Mouse (Mus musculus) urinary bladder, postnatal 14 days (tissue): ENCODE measurements around the gene Otub1.
A peak's percentile ranks its signal among the peaks of the same experiment; 100 is the strongest.

ENCODE experiments used
- DNase-seq: peaks from one replicate; pipeline ENCODE4 v3.0.0; 2021; ENCODE audit warnings: low spot score

The Otub1 gene

DNA sequence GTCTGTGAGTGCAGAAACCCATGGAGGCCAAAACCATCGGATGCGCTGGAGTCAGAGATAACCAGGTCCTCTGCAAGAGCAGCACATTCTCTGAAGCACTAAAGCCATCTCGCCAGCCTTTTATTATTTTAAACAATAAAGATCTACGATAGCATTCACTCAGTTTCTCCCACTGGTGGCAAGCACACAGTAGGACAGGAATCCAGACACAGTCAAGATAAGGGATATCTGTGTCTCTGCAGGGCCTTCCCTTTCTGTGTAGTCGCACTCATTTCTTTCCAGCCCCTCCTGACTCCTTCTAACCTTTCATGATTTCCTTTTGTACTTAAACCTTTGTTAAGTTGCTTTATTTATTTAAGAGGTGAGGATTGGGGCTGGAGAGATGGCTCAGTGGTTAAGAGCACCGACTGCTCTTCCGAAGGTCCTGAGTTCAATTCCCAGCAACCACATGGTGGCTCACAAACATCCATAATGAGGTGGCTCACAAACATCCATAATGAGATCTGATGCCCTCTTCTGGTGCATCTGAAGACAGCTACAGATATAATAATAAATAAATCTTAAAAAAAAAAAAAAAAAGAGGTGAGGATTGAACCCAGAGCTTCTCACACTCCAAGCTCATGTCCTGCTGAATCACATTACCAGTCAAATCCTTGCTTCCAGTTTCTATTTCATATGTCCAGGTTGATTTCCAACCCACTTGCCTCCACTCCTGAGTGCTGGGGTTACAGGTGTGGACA is 4.0 kb upstream of the Otub1 start:
- DNase-seq, result no peak

DNA sequence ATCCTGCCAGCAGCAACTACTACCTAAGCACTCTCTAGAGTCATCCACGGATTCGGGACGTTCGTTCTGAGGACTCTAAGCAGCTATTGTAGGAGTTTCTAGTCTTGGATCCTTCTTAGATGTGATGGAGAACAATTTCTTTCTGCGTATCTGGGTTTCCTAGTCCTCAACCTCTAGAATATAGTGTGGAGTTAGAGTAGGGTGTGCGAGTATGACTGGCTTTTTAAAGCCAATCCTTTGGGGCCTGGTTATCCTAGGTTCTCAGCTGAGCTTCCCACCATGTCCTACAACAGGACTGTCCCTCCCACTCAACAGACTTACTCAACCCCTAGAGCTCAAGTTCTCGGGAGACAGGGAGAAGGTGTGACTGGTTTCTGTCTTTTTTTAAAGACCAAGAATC is 790 bp downstream of the Otub1 start:
- DNase-seq, result no peak

GRCm38 (mm10) chr19:7204898-7205297 is 1.2 kb downstream of the Otub1 start:
- DNase-seq, result no peak

GRCm38 (mm10) chr19:7200427-7200826 is 5.7 kb downstream of the Otub1 start:
- DNase-seq, result no peak

- DNase-seq, result no peak
Observed at GRCm38 (mm10) chr19:7199089-7199488, 7.0 kb downstream of the Otub1 start.

- no peak for DNase-seq
Observed at GRCm38 (mm10) chr19:7197445-7197844, 8.7 kb downstream of the Otub1 start.

GRCm38 (mm10) chr19:7196741-7197270 is 9.3 kb downstream of the Otub1 start:
- no peak for DNase-seq

- DNase-seq, result peak; percentile 59
Observed at GRCm38 (mm10) chr19:7195900-7196728, 10.0 kb downstream of the Otub1 start.

- DNase-seq, result no peak
Observed at GRCm38 (mm10) chr19:7192561-7192967, 13.6 kb downstream of the Otub1 start.

DNA sequence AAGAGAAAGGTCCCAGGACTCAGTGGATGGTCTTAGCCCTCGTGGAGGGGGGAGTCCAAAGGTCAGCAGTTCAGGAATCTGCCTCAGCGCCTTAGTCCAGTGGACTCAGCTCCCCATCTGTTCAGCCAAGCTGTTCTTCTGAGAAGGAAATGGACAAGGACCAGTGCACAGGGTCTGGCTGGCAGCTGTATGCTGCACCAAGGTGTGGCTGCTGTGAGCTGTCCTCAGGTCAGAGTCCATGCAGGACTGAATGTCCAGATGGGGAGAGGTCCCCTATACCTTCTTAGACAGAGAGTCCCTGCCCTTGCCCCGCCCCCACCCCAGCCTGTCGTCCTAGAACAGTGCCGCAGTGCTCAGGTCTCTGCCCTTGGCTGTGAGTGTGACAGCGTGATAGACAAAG is 14.5 kb downstream of the Otub1 start:
- DNase-seq, result no peak

- DNase-seq, result no peak
Observed at GRCm38 (mm10) chr19:7190986-7191385, 15.1 kb downstream of the Otub1 start.

- DNase-seq, result no peak
Observed at GRCm38 (mm10) chr19:7189026-7189425, 17.1 kb downstream of the Otub1 start.

DNA sequence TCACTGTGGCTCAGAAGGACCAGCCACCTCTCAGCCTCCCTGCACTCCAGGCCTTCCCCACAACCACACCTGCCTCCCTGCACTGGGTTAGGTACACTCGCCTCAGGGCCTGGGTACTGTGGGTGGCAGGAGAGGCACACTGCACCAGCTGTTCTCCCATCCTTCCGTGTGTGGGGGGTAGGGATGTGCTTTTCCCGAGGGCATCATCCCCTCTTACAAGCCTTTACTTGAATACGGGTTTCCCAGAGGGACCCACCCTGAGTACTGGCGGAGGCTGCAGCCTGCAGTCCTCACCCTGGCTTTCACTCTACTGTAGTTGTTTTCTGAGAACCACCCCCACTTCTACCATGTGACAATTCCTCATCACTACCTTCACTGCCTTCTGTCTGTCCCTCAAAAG is 19.0 kb downstream of the Otub1 start:
- no peak for DNase-seq

GRCm38 (mm10) chr19:7185715-7186291 is 20.3 kb downstream of the Otub1 start:
- no peak for DNase-seq

- no peak for DNase-seq
Observed at GRCm38 (mm10) chr19:7185059-7185458, 21.1 kb downstream of the Otub1 start.

DNA sequence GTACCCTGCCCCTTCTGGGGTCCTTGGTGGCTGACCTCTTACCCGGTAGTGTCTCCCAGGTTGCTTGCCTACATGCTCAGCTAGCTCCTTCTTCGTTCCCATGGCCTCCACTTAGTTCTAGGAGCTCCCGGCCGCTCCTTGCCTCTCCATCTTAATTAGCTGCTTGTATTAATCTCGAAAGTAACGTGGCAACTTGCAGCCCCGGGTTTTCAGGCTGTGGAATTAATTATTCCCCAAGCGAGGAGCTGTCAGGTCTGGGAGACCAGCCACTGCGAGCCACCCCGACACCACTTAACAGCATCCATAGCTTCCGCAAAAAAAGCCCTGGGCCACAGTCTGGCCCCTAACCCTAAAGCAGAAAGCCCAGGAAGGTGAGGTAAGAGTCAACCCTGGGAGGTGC is 22.7 kb downstream of the Otub1 start:
- DNase-seq, result no peak

GRCm38 (mm10) chr19:7182273-7182949 is 23.7 kb downstream of the Otub1 start:
- peak; percentile 68 for DNase-seq

GRCm38 (mm10) chr19:7181496-7181895 is 24.6 kb downstream of the Otub1 start:
- DNase-seq, result no peak

- DNase-seq, result no peak
Observed at GRCm38 (mm10) chr19:7180756-7181405, 25.2 kb downstream of the Otub1 start.

- peak; percentile 49 for DNase-seq
Observed at GRCm38 (mm10) chr19:7178841-7179452, 27.2 kb downstream of the Otub1 start.
